Mouse (Mus musculus) spleen, adult 2 months (tissue): ENCODE measurements around the gene Phactr3.

ENCODE experiments used
- CTCF ChIP-seq: fragments of 200-500 bp; IDR thresholded peaks from 2 replicates; pipeline ENCODE4 v1.5.1; 2011; ENCODE audit warnings: mild to moderate bottlenecking, inconsistent platforms; ENCODE audit not compliant: insufficient read depth, insufficient read length, insufficient replicate concordance; ENCODE audit errors: extremely low read depth
- POLR2A ChIP-seq: fragments of 200-500 bp; IDR thresholded peaks from 2 replicates; pipeline ENCODE4 v1.6.1; 2011; ENCODE audit warnings: low read depth, low read length, inconsistent platforms

- TF ChIP-seq CTCF: no peak
- TF ChIP-seq POLR2A: no peak
Measured at GRCm38 (mm10) chr2:178219454-178220147, 100.8 kb downstream of the Phactr3 start.
